In the genomic region with DNA sequence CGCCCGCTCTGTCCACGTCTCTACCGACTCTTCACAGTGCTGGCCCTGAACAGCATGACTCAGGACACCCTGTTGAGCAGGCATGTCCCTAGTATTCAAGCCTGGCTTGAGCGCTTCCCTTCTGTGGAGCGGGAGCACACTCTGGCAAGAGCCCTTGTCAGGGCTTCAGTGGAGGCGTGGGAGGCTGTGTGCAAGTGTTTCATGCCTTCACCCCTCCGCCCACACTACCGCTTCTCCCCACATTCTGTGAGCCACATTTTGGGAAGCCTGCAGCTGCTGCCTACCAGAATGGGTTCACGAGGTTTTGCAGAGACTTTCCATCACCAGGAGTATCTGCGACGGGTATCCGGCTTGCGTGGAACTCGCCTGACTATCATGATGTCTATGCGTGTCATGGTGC, we compare ENCODE assay signal across 18 mouse cellular contexts. TPM values are rescaled to one million over a fixed set of nuclear protein-coding genes. Genes with fewer than 3 reads are reported as not detected.
A peak's percentile ranks its signal among the peaks of the same experiment; 100 is the strongest.
DNase-seq lines count a peak whose midpoint lies in the region; ATAC-seq lines count a peak whose summit lies in the region.
"Had no signal": no experiment of that assay in that cellular context is flagged by ENCODE, and none has a peak within 500 bp of the region (broad histone marks: within the 10 kb centered on the region; RNA-seq: fewer than 3 reads in every experiment).

No protein-coding gene starts in this region.

- peak; percentile 13 to 30 for DNase-seq in frontal cortex, postnatal 36 days (ENCODE audit: low spot score in 2 of 2)
- no peak for DNase-seq in frontal cortex, postnatal 10 days (ENCODE audit: low spot score in 2 of 2)
- DNase-seq in right cerebral cortex, adult 2 months (ENCODE audit: low spot score in 2 of 2) = peak; percentile 13 to 39
- no peak for DNase-seq in right cerebral cortex, postnatal 14 days
- no peak for DNase-seq in thymus, postnatal 36 days
- no peak for DNase-seq in gastrocnemius, adult 18-20 months (ENCODE audit: low spot score)
- DNase-seq: adrenal gland, postnatal 14 days; embryo, embryonic 11 days; gastrocnemius, postnatal 36 days; heart, postnatal 36 days; kidney, adult 2 months; kidney, postnatal 36 days; liver, postnatal 0 days; lung, postnatal 36 days; spleen, adult 18-20 months had no signal

- ATAC-seq in erythroblast, adult 5-6 weeks (replicated peaks; ENCODE audit: low FRiP score, poor library complexity, severe bottlenecking) = peak; percentile 43; the same call in 1 of the 2 replicates
- ATAC-seq: forebrain, embryonic 15.5 days; hindbrain, postnatal 0 days; liver, postnatal 0 days had no signal

RNA-seq across cellular contexts. Expression of a gene that starts 33.2 kb away (rescaled TPM):
- total RNA-seq in erythroblast, adult 5-6 weeks (2015; ENCODE audit: low replicate concordance) = 45.0 and 76.3 TPM in 2 replicates
- 37.0 and 48.2 TPM in 2 replicates for total RNA-seq in erythroblast, adult 5-6 weeks (2017; ENCODE audit: low replicate concordance)
- 10 to 100 TPM; 38.4 to 44.4 TPM for total RNA-seq in gastrocnemius, adult 18-20 months (2021)

RNA-seq across cellular contexts. Expression of a gene that starts 34.0 kb away (rescaled TPM):
- total RNA-seq in erythroblast, adult 5-6 weeks (2015; ENCODE audit: low replicate concordance) = 7.3 and 16.7 TPM in 2 replicates
- total RNA-seq in erythroblast, adult 5-6 weeks (2017; ENCODE audit: low replicate concordance) = 2.4 and 26.3 TPM in 2 replicates
- total RNA-seq in gastrocnemius, adult 18-20 months (2021) = 10 to 100 TPM in 1 of 2 experiments, 1 to 10 TPM in 1; 10.0 to 10.5 TPM

RNA-seq across cellular contexts. Expression of a gene that starts 41.0 kb away (rescaled TPM):
- total RNA-seq in erythroblast, adult 5-6 weeks (2015; ENCODE audit: low replicate concordance) = 71.5 and 113 TPM in 2 replicates
- 44.5 and 58.7 TPM in 2 replicates for total RNA-seq in erythroblast, adult 5-6 weeks (2017; ENCODE audit: low replicate concordance)
- 10 to 100 TPM; 89.8 to 98.3 TPM for total RNA-seq in gastrocnemius, adult 18-20 months (2021)

RNA-seq across cellular contexts. Expression of a gene that starts 48.9 kb away (rescaled TPM):
- 34.0 and 41.8 TPM in 2 replicates for total RNA-seq in erythroblast, adult 5-6 weeks (2015; ENCODE audit: low replicate concordance)
- total RNA-seq in erythroblast, adult 5-6 weeks (2017; ENCODE audit: low replicate concordance) = 14.2 and 19.1 TPM in 2 replicates
- total RNA-seq in gastrocnemius, adult 18-20 months (2021) = 10 to 100 TPM; 41.7 to 52.2 TPM

RNA-seq across cellular contexts. Expression of a gene that starts 52.6 kb away (rescaled TPM):
- total RNA-seq in erythroblast, adult 5-6 weeks (2015; ENCODE audit: low replicate concordance) = not detected in 2 replicates
- total RNA-seq in erythroblast, adult 5-6 weeks (2017; ENCODE audit: low replicate concordance) = under 0.01 and 0.14 TPM in 2 replicates
- total RNA-seq in gastrocnemius, adult 18-20 months (2021) = under 1 TPM; 0.14 to 0.33 TPM

Comparison
In these comparisons a context has a peak if more than half of its experiments do, and no peak if none do; other contexts are left out.
1. DNase-seq: peak in frontal cortex, postnatal 36 days (2 of 2) and right cerebral cortex, adult 2 months (2 of 2); none in frontal cortex, postnatal 10 days (0 of 2), right cerebral cortex, postnatal 14 days (single experiment), thymus, postnatal 36 days (0 of 2) and gastrocnemius, adult 18-20 months (single experiment).